Mouse (Mus musculus) liver, postnatal 0 days (tissue): Measurements from ENCODE around the gene Trim2. TPM values are rescaled to one million over a fixed set of nuclear protein-coding genes. Genes with fewer than 3 reads are reported as not detected.

ENCODE experiments used
- ATAC-seq: fragments of 200-750 bp; cut with Nextera tagmentation; 2 replicates; pipeline ENCODE4 v1.8.0; 2017; ENCODE audit warnings: mild to moderate bottlenecking, moderate library complexity
- DNase-seq: peaks from one replicate; pipeline ENCODE4 v3.0.0-alpha.2; 2016
- H3K27ac ChIP-seq: fragments of 300-500 bp; sonication (generic); 2 replicates; pipeline ENCODE4 v1.5.1; 2014; ENCODE audit warnings: antibody characterized with exemption, moderate library complexity, mild to moderate bottlenecking, low read depth
- H3K27me3 ChIP-seq: fragments of 300-500 bp; sonication (generic); 2 replicates; pipeline ENCODE4 v1.6.1; 2014; ENCODE audit warnings: low read length, control low read depth, mixed read lengths; ENCODE audit not compliant: insufficient read depth
- H3K36me3 ChIP-seq: fragments of 300-500 bp; sonication (generic); replicated peaks from 2 replicates; pipeline ENCODE4 v1.6.1; 2014; ENCODE audit warnings: mild to moderate bottlenecking, control low read depth, low read length, moderate library complexity, mixed read lengths; ENCODE audit not compliant: insufficient read depth
- H3K4me1 ChIP-seq: fragments of 300-500 bp; sonication (generic); 2 replicates; pipeline ENCODE4 v1.6.1; 2014; ENCODE audit warnings: antibody characterized with exemption, mild to moderate bottlenecking, control low read depth; ENCODE audit not compliant: insufficient read depth
- H3K4me2 ChIP-seq: fragments of 300-500 bp; sonication (generic); 2 replicates; pipeline ENCODE4 v1.6.1; 2014; ENCODE audit warnings: low read depth, mild to moderate bottlenecking, low read length, moderate library complexity, mixed read lengths
- H3K4me3 ChIP-seq: fragments of 300-500 bp; sonication (generic); 2 replicates; pipeline ENCODE4 v1.5.1; 2014; ENCODE audit warnings: low read depth, low read length
- H3K9ac ChIP-seq: fragments of 300-500 bp; sonication (generic); replicated peaks from 2 replicates; pipeline ENCODE4 v1.6.1; 2014; ENCODE audit warnings: mild to moderate bottlenecking, moderate library complexity
- H3K9me3 ChIP-seq: fragments of 300-500 bp; sonication (generic); 2 replicates; pipeline ENCODE4 v1.6.1; 2016; ENCODE audit warnings: mild to moderate bottlenecking, control low read depth, low read length, mixed read lengths
- CTCF ChIP-seq: sonication (generic); IDR thresholded peaks from 2 replicates; pipeline ENCODE4 v1.5.1; 2016; ENCODE audit warnings: antibody characterized with exemption, low read depth
- EP300 ChIP-seq: IDR thresholded peaks from 2 replicates; pipeline ENCODE4 v1.6.1; 2016; ENCODE audit warnings: antibody characterized with exemption, low read depth, mild to moderate bottlenecking
- WGBS: fragments of 180-500 bp; shearing (Covaris S2); extraction: QIAGEN DNeasy Blood & Tissue Kit; methylation state at CpG from one replicate; pipeline ENCODE4 v1.1.7; 2014; ENCODE audit not compliant: insufficient replicate concordance; 5-methylcytosine and 5-hydroxymethylcytosine counted together
- polyA plus RNA-seq: library from polyadenylated mRNA; unstranded; fragments of >200 nt; fragmentation: Nextera tagmentation; extraction: Ambion mirVana; gene quantifications from 2 replicates; pipeline ENCODE4 v1.2.1, GENCODE M21; 2015

The Trim2 gene
- polyA plus RNA-seq, 1 experiment from 2014 or later, result 2.7 TPM

DNA sequence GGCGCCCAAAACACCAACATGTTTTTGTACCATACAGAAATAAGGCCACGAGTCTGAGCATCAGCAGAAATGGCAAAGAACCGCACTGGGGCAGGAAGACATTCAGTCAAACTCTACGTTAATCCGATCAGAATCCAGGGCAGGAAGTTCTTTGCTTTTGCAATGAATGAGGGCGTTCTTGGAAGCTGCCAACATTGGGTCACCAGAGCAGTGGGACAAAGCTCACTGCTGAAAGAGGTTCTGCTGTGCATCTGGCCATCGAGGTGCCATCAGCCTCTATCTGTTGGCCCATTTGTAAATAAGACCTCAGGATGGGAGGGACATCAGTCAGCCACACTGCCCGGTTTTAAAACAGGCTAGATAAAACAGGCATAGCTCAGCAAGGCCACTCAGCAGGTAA is 125.6 kb downstream of the Trim2 start:
- Histone ChIP-seq H3K4me2 (no peak overlapping the region), H3K4me3 (no peak overlapping the region), H3K36me3 (no peaks in the 10 kb centered on the region; the same call in 1 of the 2 replicates), H3K4me1 (0 out of 2 replicates have a peak, but pooled peaks cover 4% of the 10 kb centered on the region), H3K9ac (no peak overlapping the region), H3K27ac (no peak overlapping the region), H3K9me3 (no peaks in the 10 kb centered on the region), H3K27me3 (no peaks in the 10 kb centered on the region)
- TF ChIP-seq EP300, result no peak
- TF ChIP-seq CTCF, result no peak
- 41% methylated on average over 8 of the region's 8 CpGs for WGBS
- DNase-seq (peak; percentile 24), ATAC-seq (peak; percentile 68)

DNA sequence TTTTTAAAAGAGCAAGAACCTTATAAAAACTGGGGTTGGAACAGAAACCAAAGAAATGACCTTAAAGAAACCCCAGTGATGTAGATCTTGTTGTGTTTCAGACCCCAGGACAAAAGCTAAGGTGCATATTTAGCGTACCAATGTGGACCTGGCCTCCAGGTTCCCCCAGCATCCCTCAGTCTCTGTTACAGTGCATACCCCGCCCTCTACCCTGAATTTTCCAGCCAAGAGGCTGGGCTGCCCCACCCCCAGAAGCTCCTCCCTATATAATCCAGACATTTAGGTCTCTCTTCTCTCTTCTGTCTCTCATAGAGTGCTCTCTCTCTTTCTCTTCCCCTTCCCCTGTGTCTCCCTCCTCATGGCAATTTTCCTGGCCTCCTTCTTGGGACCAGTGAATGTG is 126.4 kb downstream of the Trim2 start:
- no peak overlapping the region for H3K9ac ChIP-seq
- DNase-seq (no peak), ATAC-seq (no peak)
- WGBS, result 83% methylated on average over 2 of the region's 2 CpGs
- H3K4me2 ChIP-seq, result no peak overlapping the region
- H3K4me1 ChIP-seq, result 0 out of 2 replicates have a peak, but pooled peaks cover 4% of the 10 kb centered on the region
- no peak overlapping the region for H3K27ac ChIP-seq
- H3K9me3 ChIP-seq, result no peaks in the 10 kb centered on the region
- H3K4me3 ChIP-seq, result no peak overlapping the region
- no peaks in the 10 kb centered on the region; the same call in 1 of the 2 replicates for H3K36me3 ChIP-seq
- TF ChIP-seq CTCF, result no peak
- TF ChIP-seq EP300, result no peak
- H3K27me3 ChIP-seq, result no peaks in the 10 kb centered on the region

GRCm38 (mm10) chr3:84177834-84178233 is 128.8 kb downstream of the Trim2 start:
- ATAC-seq, result no peak

GRCm38 (mm10) chr3:84175337-84176315 is 131.1 kb downstream of the Trim2 start:
- ATAC-seq (no peak), DNase-seq (peak; percentile 70)
- no peak overlapping the region for H3K27ac ChIP-seq
- H3K9ac ChIP-seq, result no peak overlapping the region
- H3K4me2 ChIP-seq, result no peak overlapping the region
- H3K36me3 ChIP-seq, result peaks cover 4% of the 10 kb centered on the region
- H3K4me3 ChIP-seq, result no peak overlapping the region
- no peaks in the 10 kb centered on the region for H3K27me3 ChIP-seq
- H3K9me3 ChIP-seq, result no peaks in the 10 kb centered on the region
- no peak for TF ChIP-seq EP300
- peak; percentile 88 for TF ChIP-seq CTCF
- 0 out of 2 replicates have a peak, but pooled peaks cover 2% of the 10 kb centered on the region for H3K4me1 ChIP-seq
- WGBS, result 51% methylated on average over 7 of the region's 7 CpGs

More at GRCm38 (mm10) chr3:84177834-84178233, 128.8 kb downstream of the Trim2 start:
- Histone ChIP-seq H3K27me3 (no peaks in the 10 kb centered on the region), H3K4me2 (no peak overlapping the region), H3K9ac (no peak overlapping the region), H3K36me3 (no peaks in the 10 kb centered on the region; the same call in 1 of the 2 replicates), H3K9me3 (no peaks in the 10 kb centered on the region), H3K4me3 (no peak overlapping the region), H3K4me1 (0 out of 2 replicates have a peak, but pooled peaks cover 4% of the 10 kb centered on the region), H3K27ac (no peak overlapping the region)
- DNase-seq, result no peak
- 55% methylated on average over 2 of the region's 2 CpGs for WGBS
- TF ChIP-seq CTCF (no peak), EP300 (no peak)

DNA sequence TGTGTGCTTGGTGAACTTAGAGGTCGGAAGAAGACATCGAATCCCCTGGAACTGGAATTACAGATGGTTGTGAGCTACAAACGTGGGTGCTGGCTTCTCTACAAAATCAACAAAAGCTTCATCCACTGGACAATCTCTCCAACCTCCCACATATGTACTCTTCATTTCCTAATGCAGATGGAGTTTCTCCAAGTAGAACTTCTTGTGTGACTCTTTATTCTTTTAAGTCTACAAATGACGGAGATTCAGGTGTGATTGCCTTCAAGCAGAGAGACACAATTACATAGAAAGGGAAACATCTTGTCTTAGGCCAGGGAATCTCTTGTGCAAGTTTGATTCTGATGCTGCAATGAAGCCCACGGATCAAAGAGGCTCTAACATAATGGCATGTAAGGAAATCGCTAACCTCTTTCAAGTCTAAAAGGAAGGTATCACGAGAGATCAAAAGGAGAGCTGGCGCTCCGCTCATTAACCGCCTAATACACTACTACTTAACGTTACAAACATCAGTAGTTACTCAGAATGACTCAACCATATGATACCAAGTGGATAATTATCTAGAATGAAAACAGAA is 133.0 kb downstream of the Trim2 start, which contains the start of gene Gm6525:
TSS of gene Gm6525 (plus strand) at position 524 of the 574 bp plus-strand sequence.
- no peak within 1 kb of the TSS for H3K4me3 ChIP-seq
- peaks cover 7% of the 10 kb centered on the region for H3K36me3 ChIP-seq
- ATAC-seq (no peak), DNase-seq (no peak)
- no peak within 1 kb of the TSS for H3K4me2 ChIP-seq
- no peaks in the 10 kb centered on the region for H3K9me3 ChIP-seq
- H3K4me1 ChIP-seq, result no peaks in the 10 kb centered on the region
- H3K27me3 ChIP-seq, result no peaks in the 10 kb centered on the region
- WGBS, result 80% methylated on average over 11 of the region's 11 CpGs
- no peak within 1 kb of the TSS for H3K9ac ChIP-seq
- no peak within 1 kb of the TSS for H3K27ac ChIP-seq
- TF ChIP-seq CTCF (no peak), EP300 (no peak)

DNA sequence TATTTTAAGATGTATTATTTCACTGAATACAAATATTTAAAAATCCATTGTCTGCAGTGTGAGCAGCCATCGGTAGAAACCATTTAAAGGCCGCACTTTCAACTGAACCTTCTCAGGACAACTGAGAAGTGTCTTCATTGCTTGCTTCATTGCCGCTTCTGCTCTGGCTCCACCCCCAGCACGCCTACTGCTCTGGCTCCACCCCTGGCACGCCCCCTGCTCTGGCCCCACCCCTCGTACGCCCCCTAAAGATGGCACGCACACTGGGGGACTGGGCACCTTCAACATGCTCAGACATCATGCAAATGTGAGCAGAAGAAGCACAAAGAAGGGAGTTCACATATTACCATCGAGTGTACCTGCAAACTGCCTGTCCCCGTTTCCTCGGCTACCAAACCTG is 134.3 kb downstream of the Trim2 start:
- Histone ChIP-seq H3K27ac (no peak overlapping the region), H3K27me3 (no peaks in the 10 kb centered on the region), H3K9ac (no peak overlapping the region), H3K4me3 (no peak overlapping the region), H3K9me3 (no peaks in the 10 kb centered on the region), H3K4me2 (no peak overlapping the region), H3K4me1 (no peaks in the 10 kb centered on the region), H3K36me3 (peaks cover 9% of the 10 kb centered on the region)
- TF ChIP-seq EP300 (no peak), CTCF (no peak)
- ATAC-seq (no peak), DNase-seq (peak; percentile 30)
- 45% methylated on average over 11 of the region's 11 CpGs for WGBS
